Mouse (Mus musculus) midbrain, embryonic 15.5 days (tissue): ENCODE results near the gene 1700067K01Rik. TPM values are rescaled to one million over a fixed set of nuclear protein-coding genes. Genes with fewer than 3 reads are reported as not detected.
"Not testable (repeated sequence)": the region's sequence is repeated elsewhere in the genome, so short reads cannot be mapped to it uniquely, and the experiment has no call there.

Source experiments
- ATAC-seq: fragments of 200-750 bp; cut with Nextera tagmentation; replicated peaks from 2 replicates; pipeline ENCODE4 v1.8.0; 2017; ENCODE audit warnings: moderate TSS enrichment
- H3K27ac ChIP-seq: fragments of 300-500 bp; sonication (generic); 2 replicates; pipeline ENCODE4 v1.5.1; 2015; ENCODE audit warnings: mild to moderate bottlenecking, inconsistent platforms
- H3K27me3 ChIP-seq: fragments of 300-500 bp; sonication (generic); replicated peaks from 2 replicates; pipeline ENCODE4 v1.6.1; 2015; ENCODE audit warnings: inconsistent platforms
- H3K36me3 ChIP-seq: fragments of 300-500 bp; sonication (generic); replicated peaks from 2 replicates; pipeline ENCODE4 v1.6.1; 2015; ENCODE audit warnings: inconsistent platforms
- H3K4me1 ChIP-seq: fragments of 300-500 bp; sonication (generic); 2 replicates; pipeline ENCODE4 v1.6.1; 2015; ENCODE audit warnings: inconsistent platforms
- H3K4me2 ChIP-seq: fragments of 300-500 bp; sonication (generic); 2 replicates; pipeline ENCODE4 v1.6.1; 2015; ENCODE audit warnings: inconsistent platforms, mild to moderate bottlenecking, moderate library complexity
- H3K4me3 ChIP-seq: fragments of 300-500 bp; sonication (generic); 2 replicates; pipeline ENCODE4 v1.5.1; 2015; ENCODE audit warnings: mild to moderate bottlenecking, inconsistent platforms
- H3K9ac ChIP-seq: fragments of 300-500 bp; sonication (generic); 2 replicates; pipeline ENCODE4 v1.6.1; 2015; ENCODE audit warnings: mild to moderate bottlenecking, inconsistent platforms
- H3K9me3 ChIP-seq: fragments of 300-500 bp; sonication (generic); 2 replicates; pipeline ENCODE4 v1.6.1; 2016; ENCODE audit warnings: inconsistent platforms
- WGBS: fragments of 180-500 bp; shearing (Covaris S2); methylation state at CpG from one replicate; pipeline ENCODE4 v1.1.7; 2015; ENCODE audit warnings: mixed read lengths; 5-methylcytosine and 5-hydroxymethylcytosine counted together
- polyA plus RNA-seq: library from polyadenylated mRNA; unstranded; fragments of >200 nt; fragmentation: Nextera tagmentation; extraction: Ambion mirVana; gene quantifications from 2 replicates; pipeline ENCODE4 v1.2.1, GENCODE M21; 2015

The 1700067K01Rik gene
- polyA plus RNA-seq, 1 experiment from 2014 or later, result 0.66 TPM

- 76% methylated on average over 6 of the region's 6 CpGs for WGBS
- H3K9me3 ChIP-seq, result no peaks in the 10 kb centered on the region
- H3K27ac ChIP-seq, result no peak overlapping the region
- H3K4me1 ChIP-seq, result peaks cover 36% of the 10 kb centered on the region
- peak overlapping the region; percentile 51 for H3K4me3 ChIP-seq
- ATAC-seq, result no peak
- peaks cover 18% of the 10 kb centered on the region for H3K27me3 ChIP-seq
- no peak overlapping the region for H3K9ac ChIP-seq
- H3K4me2 ChIP-seq, result peak overlapping the region; percentile 95
- H3K36me3 ChIP-seq, result no peaks in the 10 kb centered on the region
These were observed 2.4 kb downstream of the 1700067K01Rik start for GRCm38 (mm10) chr8:84003612-84004246.

- Histone ChIP-seq H3K4me2 (peak overlapping the region; percentile 95), H3K27ac (peak overlapping the region; percentile 64), H3K4me3 (peak overlapping the region; percentile 51), H3K9me3 (no peaks in the 10 kb centered on the region), H3K36me3 (no peaks in the 10 kb centered on the region), H3K9ac (peak overlapping the region; percentile 54), H3K4me1 (peaks cover 27% of the 10 kb centered on the region), H3K27me3 (peaks cover 18% of the 10 kb centered on the region)
- ATAC-seq, result peak; percentile 87
- WGBS, result under 1% methylated on average over 30 of the region's 30 CpGs
These were observed 3.4 kb downstream of the 1700067K01Rik start for GRCm38 (mm10) chr8:84004533-84005201.

GRCm38 (mm10) chr8:84005502-84005901 is 4.2 kb downstream of the 1700067K01Rik start:
- not testable (repeated sequence) for H3K4me2 ChIP-seq, H3K36me3 ChIP-seq, H3K4me3 ChIP-seq, H3K9me3 ChIP-seq, ATAC-seq, H3K9ac ChIP-seq, H3K27ac ChIP-seq
- WGBS, result 94% methylated on average over 7 of the region's 7 CpGs
- Histone ChIP-seq H3K27me3 (peaks cover 22% of the 10 kb centered on the region), H3K4me1 (peaks cover 31% of the 10 kb centered on the region)

- Histone ChIP-seq H3K4me1 (peaks cover 40% of the 10 kb centered on the region), H3K36me3 (no peaks in the 10 kb centered on the region), H3K9ac (no peak overlapping the region), H3K27me3 (peaks cover 33% of the 10 kb centered on the region), H3K9me3 (no peaks in the 10 kb centered on the region), H3K4me2 (no peak overlapping the region), H3K27ac (no peak overlapping the region), H3K4me3 (no peak overlapping the region)
- WGBS, result 34% methylated on average over 7 of the region's 7 CpGs
- no peak for ATAC-seq
These were observed 7.1 kb downstream of the 1700067K01Rik start for GRCm38 (mm10) chr8:84008362-84008761.

- no peaks in the 10 kb centered on the region for H3K9me3 ChIP-seq
- peaks cover 35% of the 10 kb centered on the region for H3K27me3 ChIP-seq
- WGBS, result under 1% methylated on average over 11 of the region's 11 CpGs
- no peak overlapping the region for H3K4me3 ChIP-seq
- no peak overlapping the region for H3K27ac ChIP-seq
- peak overlapping the region; percentile 16; the same call in 1 of the 2 replicates for H3K4me2 ChIP-seq
- H3K4me1 ChIP-seq, result peaks cover 32% of the 10 kb centered on the region
- ATAC-seq, result no peak
- H3K9ac ChIP-seq, result no peak overlapping the region
- H3K36me3 ChIP-seq, result no peaks in the 10 kb centered on the region
These were observed 8.6 kb downstream of the 1700067K01Rik start for GRCm38 (mm10) chr8:84009876-84010275.

- H3K4me1 ChIP-seq, result peaks cover 28% of the 10 kb centered on the region
- no peaks in the 10 kb centered on the region for H3K36me3 ChIP-seq
- peak overlapping the region; percentile 98 for H3K4me2 ChIP-seq
- peak; percentile 45 for ATAC-seq
- no peak overlapping the region for H3K27ac ChIP-seq
- H3K9me3 ChIP-seq, result no peaks in the 10 kb centered on the region
- peak overlapping the region; percentile 54 for H3K4me3 ChIP-seq
- 1% methylated on average over 83 of the region's 83 CpGs for WGBS
- peaks cover 35% of the 10 kb centered on the region for H3K27me3 ChIP-seq
- peak overlapping the region; percentile 57 for H3K9ac ChIP-seq
These were observed 9.6 kb downstream of the 1700067K01Rik start for GRCm38 (mm10) chr8:84010625-84011611.

- peak within 1 kb of the TSS; percentile 98 for H3K4me2 ChIP-seq
- H3K4me1 ChIP-seq, result peaks cover 28% of the 10 kb centered on the region
- H3K36me3 ChIP-seq, result no peaks in the 10 kb centered on the region
- peaks cover 35% of the 10 kb centered on the region for H3K27me3 ChIP-seq
- peak within 1 kb of the TSS; percentile 54 for H3K4me3 ChIP-seq
- under 1% methylated on average over 45 of the region's 45 CpGs for WGBS
- peak within 1 kb of the TSS; percentile 57 for H3K9ac ChIP-seq
- no peak within 1 kb of the TSS for H3K27ac ChIP-seq
- peak; percentile 48 for ATAC-seq
- H3K9me3 ChIP-seq, result no peaks in the 10 kb centered on the region
These were observed 10.6 kb downstream of the 1700067K01Rik start, which contains the start of gene 2210011C24Rik for GRCm38 (mm10) chr8:84011705-84012498. TSS of gene 2210011C24Rik (minus strand) at chr8:84012171.

GRCm38 (mm10) chr8:84012499-84013165 is 11.3 kb downstream of the 1700067K01Rik start:
- no peak overlapping the region for H3K9ac ChIP-seq
- peaks cover 28% of the 10 kb centered on the region for H3K4me1 ChIP-seq
- no peaks in the 10 kb centered on the region for H3K36me3 ChIP-seq
- H3K4me2 ChIP-seq, result peak overlapping the region; percentile 98
- H3K9me3 ChIP-seq, result no peaks in the 10 kb centered on the region
- peak overlapping the region; percentile 54 for H3K4me3 ChIP-seq
- WGBS, result 3% methylated on average over 35 of the region's 35 CpGs
- no peak; the same call in 1 of the 2 replicates for ATAC-seq
- no peak overlapping the region for H3K27ac ChIP-seq
- H3K27me3 ChIP-seq, result peaks cover 35% of the 10 kb centered on the region

GRCm38 (mm10) chr8:84015833-84016232 is 14.5 kb downstream of the 1700067K01Rik start:
- H3K9me3 ChIP-seq, result no peaks in the 10 kb centered on the region
- WGBS, result 93% methylated on average over 5 of the region's 5 CpGs
- no peak overlapping the region for H3K4me2 ChIP-seq
- peaks cover 19% of the 10 kb centered on the region for H3K4me1 ChIP-seq
- H3K27ac ChIP-seq, result no peak overlapping the region
- ATAC-seq, result no peak
- no peak overlapping the region for H3K4me3 ChIP-seq
- no peaks in the 10 kb centered on the region for H3K36me3 ChIP-seq
- peaks cover 30% of the 10 kb centered on the region for H3K27me3 ChIP-seq
- H3K9ac ChIP-seq, result no peak overlapping the region

- Histone ChIP-seq H3K27ac (no peak overlapping the region), H3K9me3 (no peaks in the 10 kb centered on the region), H3K9ac (no peak overlapping the region), H3K4me2 (no peak overlapping the region), H3K4me3 (no peak overlapping the region), H3K36me3 (no peaks in the 10 kb centered on the region), H3K4me1 (peaks cover 4% of the 10 kb centered on the region; the same call in 1 of the 2 replicates), H3K27me3 (peaks cover 21% of the 10 kb centered on the region)
- 87% methylated on average over 9 of the region's 9 CpGs for WGBS
- no peak for ATAC-seq
These were observed 18.4 kb downstream of the 1700067K01Rik start for GRCm38 (mm10) chr8:84019738-84020137.

GRCm38 (mm10) chr8:84021096-84021495 is 19.8 kb downstream of the 1700067K01Rik start, which contains the start of gene Palm3:
TSS of gene Palm3 (plus strand) at chr8:84021471.
- Histone ChIP-seq H3K4me3 (no peak within 1 kb of the TSS), H3K36me3 (no peaks in the 10 kb centered on the region), H3K9ac (no peak within 1 kb of the TSS), H3K4me2 (no peak within 1 kb of the TSS), H3K27ac (no peak within 1 kb of the TSS), H3K4me1 (peaks cover 8% of the 10 kb centered on the region; the same call in 1 of the 2 replicates), H3K9me3 (no peaks in the 10 kb centered on the region), H3K27me3 (peaks cover 25% of the 10 kb centered on the region)
- 10% methylated on average over 18 of the region's 18 CpGs for WGBS
- no peak for ATAC-seq
